Mouse (Mus musculus) thymus, adult 2 months (tissue): ENCODE data around the gene Tshz2.

Source experiments
- CTCF ChIP-seq: fragments of 200-500 bp; IDR thresholded peaks from 2 replicates; pipeline ENCODE4 v1.5.1; 2012; ENCODE audit warnings: mild to moderate bottlenecking, control low read depth, low read length, moderate library complexity, borderline replicate concordance; ENCODE audit not compliant: control insufficient read depth, poor library complexity, insufficient read depth; ENCODE audit errors: extremely low read depth
- POLR2A ChIP-seq: fragments of 200-500 bp; IDR thresholded peaks from 2 replicates; pipeline ENCODE4 v1.6.1; 2012; ENCODE audit warnings: mild to moderate bottlenecking, low read length, control low read depth, moderate library complexity; ENCODE audit not compliant: control insufficient read depth, poor library complexity, insufficient read depth; ENCODE audit errors: extremely low read depth

- TF ChIP-seq POLR2A (no peak), CTCF (no peak)
These were observed 47.1 kb downstream of the Tshz2 start for GRCm38 (mm10) chr2:169679951-169680350.
